Mouse (Mus musculus) testis, postnatal 14 days (tissue): ENCODE measurements around the gene Ptprm.
"Not testable (repeated sequence)": the region's sequence is repeated elsewhere in the genome, so short reads cannot be mapped to it uniquely, and the experiment has no call there.

Experiments
- DNase-seq: peaks from one replicate; pipeline ENCODE4 v3.0.0; 2021; ENCODE audit warnings: low spot score

The Ptprm gene

DNA sequence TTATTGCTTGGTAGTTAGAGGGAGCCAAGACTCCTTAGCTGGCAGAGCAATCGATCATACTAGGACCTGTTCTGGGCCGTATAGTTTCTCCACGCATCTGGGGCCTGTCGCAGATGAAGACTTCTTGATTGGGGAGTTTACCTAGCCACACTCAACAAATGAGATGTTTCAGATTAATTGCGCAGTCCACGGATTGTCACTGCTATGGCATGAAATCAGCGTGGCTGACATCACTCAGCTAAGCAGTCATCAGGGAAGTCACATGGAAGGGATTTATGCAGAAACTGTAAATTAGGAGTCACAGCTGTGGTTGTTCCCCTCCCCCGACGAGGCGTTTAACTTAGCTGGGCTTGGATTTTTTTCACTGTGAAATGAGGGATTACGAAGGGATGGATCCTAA lies 479.4 kb downstream of the Ptprm start:
- no peak for DNase-seq

DNA sequence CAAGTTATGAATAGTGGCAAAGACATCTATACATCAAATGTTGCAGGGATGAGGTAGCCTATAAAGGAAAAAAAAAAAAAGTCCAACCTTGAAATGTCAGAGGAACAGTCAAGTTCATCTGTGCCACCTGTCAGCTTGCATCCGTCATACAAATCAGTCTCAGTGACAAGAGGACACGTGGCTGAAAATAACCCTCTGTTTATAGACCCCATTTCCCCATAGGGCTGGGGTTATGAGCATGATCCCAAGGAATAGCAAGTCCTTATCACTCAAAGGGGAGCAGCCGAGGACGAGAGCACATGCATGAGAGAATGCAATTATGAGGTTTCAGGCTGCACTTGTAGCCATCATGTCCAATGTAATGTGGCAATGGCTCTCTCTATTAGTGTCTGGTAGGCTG lies 482.9 kb downstream of the Ptprm start:
- DNase-seq, result no peak

GRCm38 (mm10) chr17:66869581-66870002 lies 484.7 kb downstream of the Ptprm start:
- no peak for DNase-seq

- no peak for DNase-seq
Measured at GRCm38 (mm10) chr17:66864441-66864840, 489.8 kb downstream of the Ptprm start.

DNA sequence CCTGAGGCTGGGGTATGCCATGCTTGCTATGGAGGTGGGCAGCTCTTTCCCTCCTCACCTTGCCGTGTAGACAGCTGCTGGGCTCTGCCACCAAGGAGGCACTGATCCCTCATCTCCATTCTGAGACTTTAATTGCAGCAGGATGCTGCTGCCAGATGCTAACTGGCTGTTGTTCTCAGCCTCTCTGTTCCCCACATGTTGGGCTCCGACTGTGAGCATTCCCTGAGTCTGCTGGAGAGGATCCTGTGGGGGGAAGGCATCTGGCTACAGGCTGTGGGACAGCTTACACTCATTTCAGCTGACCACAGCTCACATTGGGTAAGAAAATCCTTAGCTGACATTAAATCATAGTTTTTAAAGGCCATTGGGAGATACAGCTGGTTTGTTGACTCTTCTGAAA lies 492.7 kb downstream of the Ptprm start:
- DNase-seq, result no peak

- no peak for DNase-seq
Measured at GRCm38 (mm10) chr17:66858757-66859156, 495.5 kb downstream of the Ptprm start.

- no peak for DNase-seq
Measured at GRCm38 (mm10) chr17:66852496-66852895, 501.8 kb downstream of the Ptprm start.

DNA sequence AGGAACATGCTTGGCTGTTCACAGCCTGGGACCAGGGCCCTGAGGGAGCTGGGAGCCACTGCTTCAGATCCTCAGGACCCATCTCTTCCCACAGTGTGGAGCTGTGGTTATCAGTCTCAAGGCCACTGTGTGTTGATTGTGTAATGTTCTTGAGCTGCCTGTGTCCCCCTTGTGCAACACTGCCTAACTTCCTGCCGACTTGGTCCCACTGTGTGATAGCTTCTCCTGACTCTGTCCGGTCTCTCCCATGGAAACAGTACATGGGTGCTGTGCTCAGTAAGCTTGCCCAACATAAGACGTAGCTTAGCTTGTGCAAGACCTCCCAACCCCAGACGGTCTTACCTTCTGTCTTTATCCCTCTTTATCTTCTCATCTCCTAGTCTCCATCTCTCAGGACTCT lies 507.2 kb downstream of the Ptprm start:
- DNase-seq, result not testable (repeated sequence)

GRCm38 (mm10) chr17:66822347-66822746 lies 531.9 kb downstream of the Ptprm start:
- DNase-seq, result no peak

DNA sequence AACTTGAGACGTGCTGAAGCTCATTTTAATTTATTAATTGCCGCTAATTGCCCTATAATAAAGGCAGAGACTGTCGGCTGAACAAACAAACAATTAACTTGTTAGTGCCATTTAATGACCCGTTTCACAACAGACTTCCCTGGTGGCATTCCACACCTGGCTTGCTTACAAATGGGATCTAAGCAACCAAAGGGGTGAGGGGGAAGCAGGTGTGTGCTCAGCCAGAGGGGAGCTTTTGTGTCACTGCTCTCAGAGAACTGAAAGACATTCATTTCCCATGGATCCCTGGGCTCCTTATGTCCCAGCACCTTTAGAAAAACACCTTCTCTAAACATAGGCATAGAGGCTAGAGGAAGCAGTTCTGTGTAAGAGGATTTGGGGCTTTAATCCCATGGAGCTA lies 536.9 kb downstream of the Ptprm start:
- no peak for DNase-seq

GRCm38 (mm10) chr17:66815921-66816320 lies 538.3 kb downstream of the Ptprm start:
- DNase-seq, result no peak

GRCm38 (mm10) chr17:66813786-66814185 lies 540.5 kb downstream of the Ptprm start:
- no peak for DNase-seq

- no peak for DNase-seq
Measured at GRCm38 (mm10) chr17:66813346-66813745, 540.9 kb downstream of the Ptprm start.

- no peak for DNase-seq
Measured at GRCm38 (mm10) chr17:66809786-66810185, 544.5 kb downstream of the Ptprm start.

DNA sequence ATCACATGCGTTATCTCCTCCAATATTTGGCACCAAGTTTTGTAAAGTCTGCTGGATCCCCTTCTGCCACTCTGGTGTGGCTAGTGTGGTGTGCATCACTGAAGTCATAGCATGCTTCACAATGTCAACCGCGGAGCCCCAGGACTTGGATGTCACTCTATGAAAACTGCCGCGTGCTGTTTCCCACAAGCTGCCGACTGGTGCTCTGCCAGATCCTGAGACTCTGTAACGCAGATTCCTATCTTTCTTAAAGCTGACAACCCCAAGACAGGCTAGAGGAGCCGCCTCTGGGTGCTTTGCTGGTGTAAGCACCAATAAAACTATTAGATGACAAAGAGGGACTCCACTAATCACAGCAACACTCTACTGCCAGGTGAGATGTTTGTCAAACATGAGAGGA lies 546.1 kb downstream of the Ptprm start:
- no peak for DNase-seq

DNA sequence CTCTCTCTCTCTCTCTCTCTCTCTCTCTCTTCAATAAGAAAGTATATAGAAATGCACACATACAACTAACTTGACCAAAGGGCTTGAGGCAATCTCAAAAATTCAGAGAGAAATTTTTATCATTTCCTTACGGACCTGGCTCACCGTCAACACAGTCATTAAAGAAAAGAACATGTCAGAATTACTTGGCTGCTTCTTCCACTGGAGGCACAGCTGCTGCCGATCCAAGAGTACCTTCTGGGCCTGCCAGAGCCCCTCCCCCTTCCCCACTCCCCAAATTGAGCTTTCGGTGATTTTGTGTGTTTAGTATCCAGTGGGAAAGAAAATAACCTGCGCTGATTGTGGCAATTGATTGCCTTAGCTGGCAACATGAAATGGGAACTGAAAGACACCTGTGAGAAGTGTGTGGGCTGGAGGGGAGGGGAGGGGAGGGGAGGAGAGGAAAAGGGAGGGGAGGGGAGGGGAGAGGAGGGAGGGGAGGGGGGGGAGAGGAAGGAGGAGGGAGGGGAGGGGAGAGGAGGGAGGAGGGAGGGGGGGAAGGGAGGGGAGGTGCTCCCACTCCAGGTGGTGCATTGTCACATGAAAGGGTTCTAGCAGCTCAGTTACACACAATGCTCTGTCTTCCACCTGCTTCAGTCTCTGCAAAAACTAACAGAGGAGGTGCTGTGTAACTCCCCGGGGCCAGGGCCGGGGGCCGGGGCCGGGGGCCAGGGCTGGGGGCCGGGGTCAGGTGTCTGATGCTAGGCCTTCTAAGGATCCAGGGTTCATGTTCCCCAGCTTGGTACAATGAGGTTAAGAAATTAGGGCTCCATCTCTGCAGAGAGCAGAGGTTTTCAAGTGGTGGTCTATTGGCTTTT lies 552.2 kb downstream of the Ptprm start:
- no peak for DNase-seq

GRCm38 (mm10) chr17:66800231-66800630 lies 554.0 kb downstream of the Ptprm start:
- no peak for DNase-seq

DNA sequence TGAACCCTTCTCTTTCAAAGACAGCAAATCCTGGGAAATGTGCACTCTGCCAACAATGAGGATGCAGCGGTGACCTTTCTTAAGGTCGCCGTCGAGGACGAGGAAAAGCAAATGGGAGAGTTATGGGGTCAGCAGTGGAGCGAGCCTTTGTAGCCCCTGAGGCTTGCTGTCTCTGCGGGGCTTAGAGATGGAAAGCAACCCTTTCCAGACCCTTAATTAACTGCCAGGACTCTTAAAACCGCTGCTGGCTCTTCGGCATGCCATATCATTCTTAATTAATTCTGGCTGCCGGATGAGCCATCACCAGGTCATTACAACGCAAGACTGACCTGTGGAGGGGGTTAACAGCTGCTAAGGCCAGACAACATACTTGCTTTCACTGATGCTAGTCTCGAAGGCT lies 568.1 kb downstream of the Ptprm start:
- no peak for DNase-seq

GRCm38 (mm10) chr17:66785586-66785985 lies 568.7 kb downstream of the Ptprm start:
- DNase-seq, result no peak

- DNase-seq, result no peak
Measured at GRCm38 (mm10) chr17:66783601-66784000, 570.7 kb downstream of the Ptprm start.

GRCm38 (mm10) chr17:66783075-66783492 lies 571.2 kb downstream of the Ptprm start:
- DNase-seq, result no peak

- no peak for DNase-seq
Measured at GRCm38 (mm10) chr17:66781910-66782309, 572.3 kb downstream of the Ptprm start.

GRCm38 (mm10) chr17:66779026-66779425 lies 575.2 kb downstream of the Ptprm start:
- DNase-seq, result no peak
